Mouse (Mus musculus) testis, adult 2 months (tissue): ENCODE measurements around the gene Gm44596. TPM values are rescaled to one million over a fixed set of nuclear protein-coding genes. Genes with fewer than 3 reads are reported as not detected.

Experiments
- H3K27ac ChIP-seq: fragments of 200-500 bp; 2 replicates; pipeline ENCODE4 v1.5.1; 2012; ENCODE audit warnings: low read depth, low read length; ENCODE audit not compliant: control insufficient read depth, insufficient read depth
- H3K27me3 ChIP-seq: fragments of 200-500 bp; 2 replicates; pipeline ENCODE4 v1.6.1; 2012; ENCODE audit warnings: mild to moderate bottlenecking, low read length, moderate library complexity; ENCODE audit not compliant: control insufficient read depth, insufficient read depth
- H3K36me3 ChIP-seq: fragments of 200-500 bp; 2 replicates; pipeline ENCODE4 v1.6.1; 2012; ENCODE audit warnings: mild to moderate bottlenecking, low read length; ENCODE audit not compliant: control insufficient read depth, insufficient read depth
- H3K4me1 ChIP-seq: fragments of 200-500 bp; 2 replicates; pipeline ENCODE4 v1.6.1; 2012; ENCODE audit warnings: low read length; ENCODE audit not compliant: control insufficient read depth, insufficient read depth
- H3K4me3 ChIP-seq: fragments of 200-500 bp; 2 replicates; pipeline ENCODE4 v1.5.1; 2012; ENCODE audit warnings: low read depth, mild to moderate bottlenecking, low read length, moderate library complexity, mixed read lengths; ENCODE audit not compliant: control insufficient read depth
- CTCF ChIP-seq: fragments of 200-500 bp; IDR thresholded peaks from 2 replicates; pipeline ENCODE4 v1.5.1; 2012; ENCODE audit warnings: low read depth, mild to moderate bottlenecking, inconsistent platforms, low read length, moderate library complexity; ENCODE audit not compliant: control insufficient read depth, insufficient read depth, insufficient replicate concordance
- POLR2A ChIP-seq: fragments of 200-500 bp; IDR thresholded peaks from 2 replicates; pipeline ENCODE4 v1.6.1; 2012; ENCODE audit warnings: low read depth, mild to moderate bottlenecking, inconsistent platforms, low read length, moderate library complexity; ENCODE audit not compliant: control insufficient read depth
- polyA plus RNA-seq: library from polyadenylated mRNA; depleted of rRNA; stranded (reverse); fragments of >200 nt; gene quantifications from 2 replicates; pipeline ENCODE4 v1.2.3, GENCODE M21; 2012; rRNA removed

Gm44596 gene
- polyA plus RNA-seq, 1 experiment = not detected

GRCm38 (mm10) chr6:128438317-128438870, 63.1 kb downstream of the Gm44596 start, which contains the start of gene Fkbp4:
Gene Fkbp4 (minus strand): TSS chr6:128438677.
- no peaks in the 10 kb centered on the region for H3K27me3 ChIP-seq
- H3K27ac ChIP-seq = peak within 1 kb of the TSS; percentile 99
- peaks cover 5% of the 10 kb centered on the region for H3K36me3 ChIP-seq
- H3K4me1 ChIP-seq = peaks cover 3% of the 10 kb centered on the region; the same call in 1 of the 2 replicates
- no peak for TF ChIP-seq CTCF
- TF ChIP-seq POLR2A = peak; percentile 93
- H3K4me3 ChIP-seq = peak within 1 kb of the TSS; percentile 91

GRCm38 (mm10) chr6:128438871-128439341, 63.6 kb downstream of the Gm44596 start:
- peak overlapping the region; percentile 99 for H3K27ac ChIP-seq
- no peak for TF ChIP-seq CTCF
- no peak; the same call in 1 of the 2 replicates for TF ChIP-seq POLR2A
- H3K27me3 ChIP-seq = no peaks in the 10 kb centered on the region
- H3K4me3 ChIP-seq = peak overlapping the region; percentile 91
- peaks cover 5% of the 10 kb centered on the region for H3K36me3 ChIP-seq
- H3K4me1 ChIP-seq = peaks cover 3% of the 10 kb centered on the region; the same call in 1 of the 2 replicates

- H3K27me3 ChIP-seq = no peaks in the 10 kb centered on the region
- TF ChIP-seq CTCF = no peak
- no peak for TF ChIP-seq POLR2A
- peaks cover 3% of the 10 kb centered on the region; the same call in 1 of the 2 replicates for H3K4me1 ChIP-seq
- H3K27ac ChIP-seq = no peak overlapping the region
- peak overlapping the region; percentile 36 for H3K4me3 ChIP-seq
- peaks cover 1% of the 10 kb centered on the region for H3K36me3 ChIP-seq
These were observed 64.9 kb downstream of the Gm44596 start for GRCm38 (mm10) chr6:128440238-128440637.

GRCm38 (mm10) chr6:128445761-128446535, 70.6 kb downstream of the Gm44596 start:
- H3K4me1 ChIP-seq = peaks cover 2% of the 10 kb centered on the region; the same call in 1 of the 2 replicates
- TF ChIP-seq POLR2A = no peak
- TF ChIP-seq CTCF = no peak
- no peak overlapping the region for H3K27ac ChIP-seq

GRCm38 (mm10) chr6:128447063-128447462, 71.8 kb downstream of the Gm44596 start:
- Histone ChIP-seq H3K4me1 (peaks cover 2% of the 10 kb centered on the region; the same call in 1 of the 2 replicates), H3K27me3 (no peaks in the 10 kb centered on the region), H3K36me3 (peaks cover 4% of the 10 kb centered on the region), H3K4me3 (no peak overlapping the region), H3K27ac (no peak overlapping the region)
- TF ChIP-seq CTCF (no peak), POLR2A (no peak)

More at GRCm38 (mm10) chr6:128445761-128446535, 70.6 kb downstream of the Gm44596 start:
- H3K4me3 ChIP-seq = no peak overlapping the region
- no peaks in the 10 kb centered on the region for H3K27me3 ChIP-seq
- H3K36me3 ChIP-seq = peaks cover 4% of the 10 kb centered on the region

GRCm38 (mm10) chr6:128455835-128456605, 80.7 kb downstream of the Gm44596 start:
- H3K36me3 ChIP-seq = no peaks in the 10 kb centered on the region
- H3K4me3 ChIP-seq = no peak overlapping the region
- TF ChIP-seq POLR2A (no peak), CTCF (no peak)
- H3K27me3 ChIP-seq = no peaks in the 10 kb centered on the region
- no peak overlapping the region for H3K27ac ChIP-seq
- peaks cover 2% of the 10 kb centered on the region; the same call in 1 of the 2 replicates for H3K4me1 ChIP-seq

Other genes with a start within 250 kb of the Gm44596 start
- gene Tspan9, start 231.9 kb upstream of the Gm44596 start, polyA plus RNA-seq = 3.5 and 4.3 TPM in 2 replicates
- gene Tead4, start 74.7 kb upstream of the Gm44596 start, polyA plus RNA-seq = 0.05 and 0.25 TPM in 2 replicates
- gene Tulp3, start 19.7 kb upstream of the Gm44596 start, polyA plus RNA-seq = 4.4 and 5.4 TPM in 2 replicates
- gene Rhno1, start 12.6 kb upstream of the Gm44596 start, polyA plus RNA-seq = 41.5 and 47.9 TPM in 2 replicates
- gene Foxm1, start 12.5 kb upstream of the Gm44596 start, polyA plus RNA-seq = 126 and 128 TPM in 2 replicates
- 44.5 and 49.1 TPM in 2 replicates for gene Tex52, start within 50 bp of the Gm44596 start, polyA plus RNA-seq
- gene Nrip2, start 23.8 kb downstream of the Gm44596 start, polyA plus RNA-seq = 1.6 and 1.9 TPM in 2 replicates
- 13.8 and 15.7 TPM in 2 replicates for gene Itfg2, start 49.4 kb downstream of the Gm44596 start, polyA plus RNA-seq
- 342 and 357 TPM in 2 replicates for gene Fkbp4, start 63.2 kb downstream of the Gm44596 start, polyA plus RNA-seq
- gene Pzp, start 151.2 kb downstream of the Gm44596 start, polyA plus RNA-seq = 0.45 and 2.0 TPM in 2 replicates
- gene A2ml1, start 206.1 kb downstream of the Gm44596 start, polyA plus RNA-seq = 0.17 and 0.87 TPM in 2 replicates
- gene Klrb1a, start 248.0 kb downstream of the Gm44596 start, polyA plus RNA-seq = 0.19 TPM in 1 of 2 replicates, not detected in the other